Mouse (Mus musculus) ES-Bruce4 (cell line): ENCODE measurements around the gene Hnrnpk.

Source experiments
- CTCF ChIP-seq: IDR thresholded peaks from one replicate; pipeline ENCODE4 v1.8.1; 2011; ENCODE audit warnings: low read depth, low read length
- EP300 ChIP-seq: IDR thresholded peaks from 2 replicates; pipeline ENCODE4 v1.6.1; 2011; ENCODE audit warnings: low read depth, low read length; ENCODE audit not compliant: insufficient read depth

DNA sequence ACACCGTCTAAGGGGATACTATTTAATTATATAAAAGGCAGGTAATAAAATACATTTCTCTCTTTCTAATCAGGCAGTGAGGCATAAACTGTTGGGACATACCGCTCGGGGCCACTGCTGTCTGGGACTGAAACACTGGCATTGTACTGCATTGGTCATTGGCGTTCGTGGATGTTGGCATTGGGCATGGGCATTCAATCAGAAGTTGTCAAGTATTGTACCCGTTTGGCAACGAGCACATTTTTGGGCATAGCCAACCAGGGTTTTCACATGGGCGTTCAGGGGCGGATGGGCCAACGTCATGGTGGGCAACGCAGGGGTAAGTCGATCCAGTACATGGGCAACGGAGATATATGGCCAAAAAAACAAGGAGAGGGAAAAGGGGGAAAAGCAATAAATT is 5.5 kb downstream of the Hnrnpk start:
- TF ChIP-seq CTCF (no peak), EP300 (no peak)
